In genomic region chr15:7143689-7144170, GRCm38 (mm10) we compare ENCODE assay signal across 27 mouse cellular contexts. TPM values are rescaled to one million over a fixed set of nuclear protein-coding genes. Genes with fewer than 3 reads are reported as not detected.
DNase-seq lines count a peak whose midpoint lies in the region; ATAC-seq and TF ChIP-seq lines count a peak whose summit lies in the region.
"Had no signal": no experiment of that assay in that cellular context is flagged by ENCODE, and none has a peak within 500 bp of the region (broad histone marks: within the 10 kb centered on the region; RNA-seq: fewer than 3 reads in every experiment).

No protein-coding gene starts in this region.

- 40% methylated on average over 15 of the region's 15 CpGs for WGBS in lung, embryonic 16.5 days

- no peak for TF ChIP-seq CTCF in gastrocnemius, adult 2 months (IDR thresholded peaks at IDR 0.05)
- TF ChIP-seq CTCF in layer of hippocampus, adult 2 months (conservative IDR thresholded peaks at IDR 0.05), result no peak

- no peak overlapping the region for H3K4me2 ChIP-seq in lung, embryonic 16.5 days (ENCODE audit: low read depth, low read length)
- H3K4me2 ChIP-seq: embryonic facial prominence, embryonic 12.5 days; embryonic facial prominence, embryonic 15.5 days; heart, embryonic 11.5 days; heart, embryonic 15.5 days; hindbrain, embryonic 13.5 days had no signal

- peaks cover 40% of the 10 kb centered on the region for H3K4me1 ChIP-seq in lung, embryonic 16.5 days (replicated peaks; ENCODE audit: control insufficient read depth, insufficient read depth, low read length)
- peaks cover 4 to 29% of the 10 kb centered on the region in 2 experiments; a peak in 3 of 4 replicates for H3K4me1 ChIP-seq in ES-E14 (ENCODE audit: control insufficient read depth in 2 of 2, insufficient read depth in 2 of 2, low read length in 2 of 2, poor library complexity in 1 of 2)

- ATAC-seq in lung, embryonic 16.5 days (ENCODE audit: low read depth), result 0 out of 2 replicates have a peak, but pooled peaks have one; percentile 35
- ATAC-seq: forebrain, embryonic 14.5 days; forebrain, postnatal 0 days; hindbrain, embryonic 16.5 days; Patski had no signal

- in situ Hi-C loops in ES-E14 (cut with MboI; ENCODE audit: low sequenced_read_pairs in 2 of 2, unreplicated experiment in 2 of 2), result no loop called here

- H3K27me3 ChIP-seq in lung, embryonic 16.5 days (ENCODE audit: control insufficient read depth, insufficient read depth, low read depth, low read length), result no peaks in the 10 kb centered on the region
- H3K27me3 ChIP-seq: embryonic facial prominence, embryonic 12.5 days; embryonic facial prominence, embryonic 15.5 days; heart, embryonic 15.5 days; hindbrain, embryonic 13.5 days; Patski had no signal

- H3K27ac ChIP-seq in gastrocnemius, adult 2 months, result peak overlapping the region; percentile 67
- H3K27ac ChIP-seq in layer of hippocampus, adult 2 months, result peak overlapping the region; percentile 52; the same call in 1 of the 2 replicates
- no peak overlapping the region; the same call in 1 of the 2 replicates for H3K27ac ChIP-seq in lung, embryonic 16.5 days (ENCODE audit: low read length)
- no peak overlapping the region for H3K27ac ChIP-seq in ES-E14 (ENCODE audit: insufficient read depth, low read depth, low read length, poor library complexity, severe bottlenecking)
- H3K27ac ChIP-seq: embryonic facial prominence, embryonic 12.5 days; embryonic facial prominence, embryonic 15.5 days; heart, embryonic 15.5 days; hindbrain, embryonic 10.5 days; hindbrain, embryonic 13.5 days had no signal

- no peak for DNase-seq in gastrocnemius, adult 2 months
- no peak for DNase-seq in gastrocnemius, postnatal 10 days
- no peak for DNase-seq in layer of hippocampus, adult 2 months (ENCODE audit: low spot score in 2 of 2)
- no peak for DNase-seq in layer of hippocampus, adult 9-11 months
- no peak for DNase-seq in lung, postnatal 10 days
- DNase-seq in ES-E14 (ENCODE audit: low read depth, low spot score), result no peak
- DNase-seq in thymus, postnatal 14 days, result no peak
- DNase-seq: adrenal gland, adult 2 months; adrenal gland, postnatal 14 days; cerebellum, adult 11 months; cerebellum, adult 2 months; cerebellum, adult 9-11 months; cerebellum, postnatal 25 days; forebrain, postnatal 0 days; gastrocnemius, postnatal 36 days; heart, postnatal 36 days had no signal

- H3K4me3 ChIP-seq in gastrocnemius, adult 2 months, result no peak overlapping the region; the same call in 1 of the 2 replicates
- no peak overlapping the region for H3K4me3 ChIP-seq in layer of hippocampus, adult 2 months
- H3K4me3 ChIP-seq in lung, embryonic 16.5 days (ENCODE audit: low read length), result no peak overlapping the region
- H3K4me3 ChIP-seq in ES-E14 (ENCODE audit: insufficient read depth in 1 of 2, low read depth in 1 of 2, low read length in 2 of 2, poor library complexity in 1 of 2, severe bottlenecking in 1 of 2), result no peak overlapping the region
- H3K4me3 ChIP-seq: embryonic facial prominence, embryonic 12.5 days; embryonic facial prominence, embryonic 15.5 days; heart, embryonic 15.5 days; hindbrain, embryonic 10.5 days; hindbrain, embryonic 13.5 days had no signal

- no peaks in the 10 kb centered on the region for H3K9me3 ChIP-seq in lung, embryonic 16.5 days (ENCODE audit: control insufficient read depth, low read length)
- no peaks in the 10 kb centered on the region for H3K9me3 ChIP-seq in ES-E14 (ENCODE audit: control insufficient read depth, insufficient read depth, low read depth, low read length)
- H3K9me3 ChIP-seq: embryonic facial prominence, embryonic 12.5 days; embryonic facial prominence, embryonic 15.5 days; G1E; heart, embryonic 15.5 days; hindbrain, embryonic 10.5 days; hindbrain, embryonic 13.5 days had no signal

- intact Hi-C loops in gastrocnemius, adult 2 months (cut with DNase I), result no loop called here

- H3K9ac ChIP-seq in lung, embryonic 16.5 days (ENCODE audit: low read length), result no peak overlapping the region
- peak overlapping the region; percentile 36; the same call in 1 of the 2 replicates for H3K9ac ChIP-seq in ES-E14 (ENCODE audit: insufficient read depth, low read depth, low read length, poor library complexity, severe bottlenecking)
- H3K9ac ChIP-seq: embryonic facial prominence, embryonic 12.5 days; embryonic facial prominence, embryonic 15.5 days; forebrain, postnatal 0 days; heart, embryonic 15.5 days; hindbrain, embryonic 13.5 days had no signal

- H3K36me3 ChIP-seq in lung, embryonic 16.5 days (ENCODE audit: control insufficient read depth, insufficient read depth, low read length), result no peaks in the 10 kb centered on the region
- H3K36me3 ChIP-seq in ES-E14 (ENCODE audit: control insufficient read depth, insufficient read depth, low read length, poor library complexity, severe bottlenecking), result peaks cover 5% of the 10 kb centered on the region; the same call in 1 of the 2 replicates
- H3K36me3 ChIP-seq: embryonic facial prominence, embryonic 12.5 days; embryonic facial prominence, embryonic 15.5 days; G1E; heart, embryonic 15.5 days; hindbrain, embryonic 10.5 days; hindbrain, embryonic 13.5 days had no signal

TF ChIP-seq in ES-E14, 5 proteins besides CTCF, POLR2A, EP300 and RAD21:
- no peak for TF ChIP-seq HCFC1 (IDR thresholded peaks at IDR 0.05; ENCODE audit: borderline replicate concordance, insufficient read depth, low read length)
- no peak for TF ChIP-seq ZNF384 (IDR thresholded peaks at IDR 0.05; ENCODE audit: low read depth, low read length)
- no peak for TF ChIP-seq ZC3H11A (IDR thresholded peaks at IDR 0.05; ENCODE audit: borderline replicate concordance, low read depth, low read length)
- no peak for TF ChIP-seq MAFK (IDR thresholded peaks at IDR 0.05; ENCODE audit: insufficient read depth, low read depth, low read length)
- TF ChIP-seq CHD2 (IDR thresholded peaks at IDR 0.05; ENCODE audit: low read depth, low read length), result no peak

RNA-seq across cellular contexts. Expression of gene Lifr, which starts 53.3 kb away (rescaled TPM):
- 10 to 100 TPM; 66.2 to 83.3 TPM for total RNA-seq in gastrocnemius, adult 2 months (2021)
- total RNA-seq in gastrocnemius, postnatal 10 days (2021), result 10 to 100 TPM; 48.4 to 55.9 TPM
- 10 to 100 TPM; 51.3 to 52.9 TPM for total RNA-seq in layer of hippocampus, adult 2 months (2021)
- polyA plus RNA-seq in lung, embryonic 16.5 days (2015; fragmentation: Nextera tagmentation; extraction: Ambion mirVana), result 22.7 and 26.4 TPM in 2 replicates
- total RNA-seq in ES-E14 (2012; rRNA removed), result 89.3 and 99.9 TPM in 2 replicates
- polyA plus RNA-seq: G1E had no signal

Comparison
In these comparisons a context has a peak if more than half of its experiments do, and no peak if none do; other contexts are left out.
1. H3K27ac ChIP-seq: peak in gastrocnemius, adult 2 months (single experiment) and layer of hippocampus, adult 2 months (single experiment); none in lung, embryonic 16.5 days (single experiment) and ES-E14 (single experiment).